Mouse (Mus musculus): ENCODE measurements around the gene Palm2. TPM values are rescaled to one million over a fixed set of nuclear protein-coding genes. Genes with fewer than 3 reads are reported as not detected.

Palm2 gene
- polyA plus RNA-seq, 1 experiment from 2014 or later: 7.0 TPM

- WGBS: 42% methylated on average over 19 of the region's 19 CpGs
- ATAC-seq (ENCODE audit: insufficient number of reproducible peaks, insufficient read depth, low FRiP score, low read depth): no peak
- Histone ChIP-seq H3K9me3 (ENCODE audit: control insufficient read depth, low read depth, low read length) (no peaks in the 10 kb centered on the region), H3K4me2 (replicated peaks; ENCODE audit: low read depth, low read length) (peak overlapping the region; percentile 61), H3K27ac (ENCODE audit: low read length) (peak overlapping the region; percentile 68), H3K27me3 (ENCODE audit: control insufficient read depth, insufficient read depth, low read length) (no peaks in the 10 kb centered on the region), H3K9ac (replicated peaks; ENCODE audit: low read depth, low read length) (peak overlapping the region; percentile 68), H3K4me3 (ENCODE audit: low read depth, low read length) (peak overlapping the region; percentile 47), H3K4me1 (ENCODE audit: control insufficient read depth, insufficient read depth, low read length) (peaks cover 5% of the 10 kb centered on the region; the same call in 1 of the 2 replicates), H3K36me3 (ENCODE audit: control insufficient read depth, insufficient read depth, low read length) (no peaks in the 10 kb centered on the region)
Measured at GRCm38 (mm10) chr4:57568268-57569068, 134.4 kb downstream of the Palm2 start.

- H3K27ac ChIP-seq (ENCODE audit: low read length): no peak overlapping the region; the same call in 1 of the 2 replicates
- WGBS: 72% methylated on average over 4 of the region's 4 CpGs
- ATAC-seq (ENCODE audit: insufficient number of reproducible peaks, insufficient read depth, low FRiP score, low read depth): no peak
Measured at GRCm38 (mm10) chr4:57569069-57569355, 135.0 kb downstream of the Palm2 start.

DNA sequence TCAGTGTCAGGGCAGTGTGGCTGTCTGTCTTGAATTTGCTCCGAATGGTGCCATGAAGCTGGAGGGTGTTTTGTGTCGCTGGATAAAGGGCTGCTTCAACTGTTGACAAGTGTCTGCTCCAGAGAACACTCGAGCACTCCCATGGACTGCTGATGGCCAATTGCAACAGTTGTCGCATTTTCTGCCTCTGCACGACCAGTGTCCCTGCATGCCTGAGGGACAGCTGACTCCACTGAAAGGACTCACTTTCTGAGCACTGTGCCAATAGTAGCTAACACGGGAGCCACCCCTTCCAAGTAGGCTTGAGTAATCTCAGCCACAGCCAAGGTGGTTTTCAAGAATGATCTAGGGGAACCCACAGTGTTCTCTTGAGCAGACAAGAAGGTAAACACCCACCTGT, 135.7 kb downstream of the Palm2 start:
- H3K4me3 ChIP-seq (ENCODE audit: low read depth, low read length): peak overlapping the region; percentile 47
- no peak overlapping the region for H3K9ac ChIP-seq (replicated peaks; ENCODE audit: low read depth, low read length)
- H3K4me2 ChIP-seq (replicated peaks; ENCODE audit: low read depth, low read length): peak overlapping the region; percentile 61; the same call in 1 of the 2 replicates

More at GRCm38 (mm10) chr4:57569069-57569355, 135.0 kb downstream of the Palm2 start:
- H3K27me3 ChIP-seq (ENCODE audit: control insufficient read depth, insufficient read depth, low read length): no peaks in the 10 kb centered on the region
- peaks cover 5% of the 10 kb centered on the region; the same call in 1 of the 2 replicates for H3K4me1 ChIP-seq (ENCODE audit: control insufficient read depth, insufficient read depth, low read length)
- peak overlapping the region; percentile 61 for H3K4me2 ChIP-seq (replicated peaks; ENCODE audit: low read depth, low read length)
- H3K9ac ChIP-seq (replicated peaks; ENCODE audit: low read depth, low read length): peak overlapping the region; percentile 68; the same call in 1 of the 2 replicates
- H3K4me3 ChIP-seq (ENCODE audit: low read depth, low read length): peak overlapping the region; percentile 47
- no peaks in the 10 kb centered on the region for H3K36me3 ChIP-seq (ENCODE audit: control insufficient read depth, insufficient read depth, low read length)
- H3K9me3 ChIP-seq (ENCODE audit: control insufficient read depth, low read depth, low read length): no peaks in the 10 kb centered on the region

GRCm38 (mm10) chr4:57570229-57570628, 136.2 kb downstream of the Palm2 start:
- H3K9ac ChIP-seq (replicated peaks; ENCODE audit: low read depth, low read length): no peak overlapping the region
- no peak overlapping the region for H3K27ac ChIP-seq (ENCODE audit: low read length)
- H3K9me3 ChIP-seq (ENCODE audit: control insufficient read depth, low read depth, low read length): no peaks in the 10 kb centered on the region
- 79% methylated on average over 3 of the region's 3 CpGs for WGBS
- peaks cover 5% of the 10 kb centered on the region; the same call in 1 of the 2 replicates for H3K4me1 ChIP-seq (ENCODE audit: control insufficient read depth, insufficient read depth, low read length)
- H3K27me3 ChIP-seq (ENCODE audit: control insufficient read depth, insufficient read depth, low read length): no peaks in the 10 kb centered on the region
- H3K36me3 ChIP-seq (ENCODE audit: control insufficient read depth, insufficient read depth, low read length): no peaks in the 10 kb centered on the region
- no peak overlapping the region for H3K4me2 ChIP-seq (replicated peaks; ENCODE audit: low read depth, low read length)
- no peak overlapping the region for H3K4me3 ChIP-seq (ENCODE audit: low read depth, low read length)
- no peak for ATAC-seq (ENCODE audit: insufficient number of reproducible peaks, insufficient read depth, low FRiP score, low read depth)

More for the DNA sequence above, 135.7 kb downstream of the Palm2 start:
- Histone ChIP-seq H3K4me1 (ENCODE audit: control insufficient read depth, insufficient read depth, low read length) (peaks cover 5% of the 10 kb centered on the region; the same call in 1 of the 2 replicates), H3K27ac (ENCODE audit: low read length) (no peak overlapping the region), H3K9me3 (ENCODE audit: control insufficient read depth, low read depth, low read length) (no peaks in the 10 kb centered on the region), H3K36me3 (ENCODE audit: control insufficient read depth, insufficient read depth, low read length) (no peaks in the 10 kb centered on the region), H3K27me3 (ENCODE audit: control insufficient read depth, insufficient read depth, low read length) (no peaks in the 10 kb centered on the region)
- ATAC-seq (ENCODE audit: insufficient number of reproducible peaks, insufficient read depth, low FRiP score, low read depth): no peak
- WGBS: 63% methylated on average over 6 of the region's 6 CpGs

- no peak for ATAC-seq (ENCODE audit: insufficient number of reproducible peaks, insufficient read depth, low FRiP score, low read depth)
- Histone ChIP-seq H3K27me3 (ENCODE audit: control insufficient read depth, insufficient read depth, low read length) (no peaks in the 10 kb centered on the region), H3K36me3 (ENCODE audit: control insufficient read depth, insufficient read depth, low read length) (no peaks in the 10 kb centered on the region), H3K27ac (ENCODE audit: low read length) (no peak overlapping the region), H3K9ac (replicated peaks; ENCODE audit: low read depth, low read length) (no peak overlapping the region), H3K9me3 (ENCODE audit: control insufficient read depth, low read depth, low read length) (no peaks in the 10 kb centered on the region), H3K4me1 (ENCODE audit: control insufficient read depth, insufficient read depth, low read length) (no peaks in the 10 kb centered on the region), H3K4me3 (ENCODE audit: low read depth, low read length) (no peak overlapping the region), H3K4me2 (replicated peaks; ENCODE audit: low read depth, low read length) (no peak overlapping the region)
- 92% methylated on average over 3 of the region's 3 CpGs for WGBS
Measured at GRCm38 (mm10) chr4:57574181-57574580, 140.1 kb downstream of the Palm2 start.

DNA sequence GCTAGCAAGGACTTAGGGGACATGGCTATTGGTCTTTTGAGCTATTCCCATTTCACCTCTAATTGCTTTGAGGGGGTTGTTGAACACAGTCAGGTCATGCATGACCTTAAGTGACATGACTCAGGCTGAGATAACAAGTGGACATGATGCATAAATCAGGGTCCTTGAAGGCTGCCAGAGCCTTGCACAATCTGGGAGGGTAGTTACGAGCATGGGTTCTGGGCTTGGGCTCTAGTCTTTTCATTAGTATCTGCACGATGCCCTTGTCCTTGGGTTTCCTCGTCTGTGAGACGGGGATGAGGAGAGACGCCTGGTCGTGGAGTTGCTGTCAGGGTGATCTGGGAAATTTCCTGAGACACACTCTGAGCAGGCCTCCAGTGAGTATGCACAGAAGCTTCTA, 140.6 kb downstream of the Palm2 start:
- Histone ChIP-seq H3K4me3 (ENCODE audit: low read depth, low read length) (no peak overlapping the region), H3K4me1 (ENCODE audit: control insufficient read depth, insufficient read depth, low read length) (no peaks in the 10 kb centered on the region), H3K9me3 (ENCODE audit: control insufficient read depth, low read depth, low read length) (no peaks in the 10 kb centered on the region), H3K27me3 (ENCODE audit: control insufficient read depth, insufficient read depth, low read length) (no peaks in the 10 kb centered on the region), H3K9ac (replicated peaks; ENCODE audit: low read depth, low read length) (no peak overlapping the region), H3K4me2 (replicated peaks; ENCODE audit: low read depth, low read length) (no peak overlapping the region), H3K27ac (ENCODE audit: low read length) (no peak overlapping the region), H3K36me3 (ENCODE audit: control insufficient read depth, insufficient read depth, low read length) (no peaks in the 10 kb centered on the region)
- 70% methylated on average over 6 of the region's 6 CpGs for WGBS
- no peak for ATAC-seq (ENCODE audit: insufficient number of reproducible peaks, insufficient read depth, low FRiP score, low read depth)

- Histone ChIP-seq H3K36me3 (ENCODE audit: control insufficient read depth, insufficient read depth, low read length) (no peaks in the 10 kb centered on the region), H3K4me3 (ENCODE audit: low read depth, low read length) (no peak overlapping the region), H3K9me3 (ENCODE audit: control insufficient read depth, low read depth, low read length) (no peaks in the 10 kb centered on the region), H3K9ac (replicated peaks; ENCODE audit: low read depth, low read length) (no peak overlapping the region), H3K4me1 (ENCODE audit: control insufficient read depth, insufficient read depth, low read length) (no peaks in the 10 kb centered on the region), H3K27me3 (ENCODE audit: control insufficient read depth, insufficient read depth, low read length) (no peaks in the 10 kb centered on the region), H3K27ac (ENCODE audit: low read length) (no peak overlapping the region), H3K4me2 (replicated peaks; ENCODE audit: low read depth, low read length) (no peak overlapping the region)
- ATAC-seq (ENCODE audit: insufficient number of reproducible peaks, insufficient read depth, low FRiP score, low read depth): no peak
- 78% methylated on average over 5 of the region's 5 CpGs for WGBS
Measured at GRCm38 (mm10) chr4:57575686-57576085, 141.6 kb downstream of the Palm2 start.

DNA sequence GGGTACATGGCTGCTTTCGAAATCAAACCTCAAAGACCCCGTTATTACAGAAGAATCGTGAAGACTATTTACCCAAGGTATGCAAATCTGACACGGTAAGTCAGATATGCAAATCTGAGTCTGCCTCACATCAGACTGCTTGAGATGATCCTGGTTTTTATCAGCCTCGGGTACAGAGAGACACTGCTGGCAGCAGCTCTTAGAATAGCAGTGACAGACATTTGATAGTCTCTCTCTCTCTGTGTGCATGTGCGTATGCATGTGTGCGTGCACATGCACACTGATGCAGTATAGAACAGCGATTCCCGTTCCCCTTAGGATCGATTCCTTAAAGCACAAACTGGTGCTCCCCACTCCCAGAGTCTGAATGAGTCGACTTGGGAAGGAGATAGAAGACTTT, 142.0 kb downstream of the Palm2 start:
- no peaks in the 10 kb centered on the region for H3K4me1 ChIP-seq (ENCODE audit: control insufficient read depth, insufficient read depth, low read length)
- H3K4me2 ChIP-seq (replicated peaks; ENCODE audit: low read depth, low read length): no peak overlapping the region
- no peaks in the 10 kb centered on the region for H3K36me3 ChIP-seq (ENCODE audit: control insufficient read depth, insufficient read depth, low read length)
- no peak overlapping the region for H3K9ac ChIP-seq (replicated peaks; ENCODE audit: low read depth, low read length)
- H3K27ac ChIP-seq (ENCODE audit: low read length): no peak overlapping the region
- H3K9me3 ChIP-seq (ENCODE audit: control insufficient read depth, low read depth, low read length): no peaks in the 10 kb centered on the region
- WGBS: 77% methylated on average over 11 of the region's 11 CpGs
- H3K27me3 ChIP-seq (ENCODE audit: control insufficient read depth, insufficient read depth, low read length): no peaks in the 10 kb centered on the region
- ATAC-seq (ENCODE audit: insufficient number of reproducible peaks, insufficient read depth, low FRiP score, low read depth): no peak
- H3K4me3 ChIP-seq (ENCODE audit: low read depth, low read length): no peak overlapping the region
